Mouse (Mus musculus) embryonic facial prominence, embryonic 13.5 days (tissue): ENCODE results near the gene Zfp804a. TPM values are rescaled to one million over a fixed set of nuclear protein-coding genes. Genes with fewer than 3 reads are reported as not detected.
A peak's percentile ranks its signal among the peaks of the same experiment; 100 is the strongest.

Source experiments
- ATAC-seq: fragments of 200-750 bp; cut with Nextera tagmentation; 2 replicates; pipeline ENCODE4 v1.8.0; 2017; ENCODE audit warnings: low read depth; ENCODE audit not compliant: insufficient number of reproducible peaks, insufficient read depth, low FRiP score, low TSS enrichment
- H3K27ac ChIP-seq: fragments of 300-500 bp; sonication (generic); 2 replicates; pipeline ENCODE4 v1.5.1; 2015; ENCODE audit warnings: moderate library complexity, mild to moderate bottlenecking, inconsistent platforms
- H3K27me3 ChIP-seq: fragments of 300-500 bp; sonication (generic); 2 replicates; pipeline ENCODE4 v1.6.1; 2015; ENCODE audit warnings: mild to moderate bottlenecking, inconsistent platforms
- H3K36me3 ChIP-seq: fragments of 300-500 bp; sonication (generic); 2 replicates; pipeline ENCODE4 v1.6.1; 2015; ENCODE audit warnings: mild to moderate bottlenecking, inconsistent platforms
- H3K4me1 ChIP-seq: fragments of 300-500 bp; sonication (generic); 2 replicates; pipeline ENCODE4 v1.6.1; 2015; ENCODE audit warnings: inconsistent platforms
- H3K4me2 ChIP-seq: fragments of 300-500 bp; sonication (generic); 2 replicates; pipeline ENCODE4 v1.6.1; 2015; ENCODE audit warnings: moderate library complexity, mild to moderate bottlenecking, inconsistent platforms
- H3K4me3 ChIP-seq: fragments of 300-500 bp; sonication (generic); 2 replicates; pipeline ENCODE4 v1.5.1; 2015; ENCODE audit warnings: mild to moderate bottlenecking, inconsistent platforms
- H3K9ac ChIP-seq: fragments of 300-500 bp; sonication (generic); 2 replicates; pipeline ENCODE4 v1.6.1; 2015; ENCODE audit warnings: mild to moderate bottlenecking, inconsistent platforms
- H3K9me3 ChIP-seq: fragments of 300-500 bp; sonication (generic); 2 replicates; pipeline ENCODE4 v1.6.1; 2016; ENCODE audit warnings: inconsistent platforms
- WGBS: fragments of 180-500 bp; shearing (Covaris S2); methylation state at CpG from one replicate; pipeline ENCODE4 v1.1.7; 2015; ENCODE audit warnings: mixed read lengths; 5-methylcytosine and 5-hydroxymethylcytosine counted together
- polyA plus RNA-seq: library from polyadenylated mRNA; unstranded; fragments of >200 nt; fragmentation: Nextera tagmentation; extraction: Ambion mirVana; gene quantifications from 2 replicates; pipeline ENCODE4 v1.2.1, GENCODE M21; 2015

The Zfp804a gene
- 0.39 and 0.66 TPM in 2 replicates for polyA plus RNA-seq

DNA sequence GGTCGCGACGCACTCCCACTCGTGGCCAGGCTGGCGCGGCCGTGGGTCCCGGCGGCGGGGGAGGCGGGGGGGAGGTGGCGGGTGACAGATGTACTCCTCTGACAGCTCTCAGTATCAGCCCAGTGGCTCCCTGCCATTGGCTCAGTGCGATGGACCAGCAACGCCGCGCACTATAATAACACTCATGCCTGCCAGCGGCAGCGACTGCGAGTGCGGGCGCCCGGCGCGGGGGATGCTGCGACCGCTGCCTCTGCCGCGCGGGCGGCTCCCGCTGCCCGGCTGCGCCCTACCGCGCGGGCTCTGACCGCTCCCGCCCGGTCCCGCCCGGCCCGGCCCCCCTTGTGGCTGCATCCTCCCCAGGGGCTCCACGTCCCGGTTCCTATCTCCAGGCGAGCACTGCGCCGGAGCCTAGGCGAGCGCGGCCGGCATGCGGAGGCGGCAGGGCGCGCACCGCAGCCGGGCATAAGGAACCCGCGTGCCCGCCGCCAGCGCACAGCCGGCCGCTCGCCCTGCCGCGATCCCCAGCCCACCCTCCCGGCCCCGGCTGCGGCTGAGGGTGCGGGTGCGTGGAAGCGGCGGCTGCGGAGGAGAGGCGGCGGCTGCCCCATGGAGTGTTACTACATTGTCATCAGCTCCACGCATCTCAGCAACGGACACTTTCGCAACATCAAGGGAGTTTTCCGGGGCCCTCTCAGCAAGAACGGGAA lies at the start of gene Zfp804a:
Gene Zfp804a (plus strand): TSS at position 38 of the 707 bp plus-strand sequence.
- WGBS, result under 1% methylated on average over 67 of the region's 82 CpGs
- peak within 1 kb of the TSS; percentile 73 for H3K9ac ChIP-seq
- H3K4me2 ChIP-seq, result peak within 1 kb of the TSS; percentile 99
- peak within 1 kb of the TSS; percentile 68 for H3K4me3 ChIP-seq
- H3K9me3 ChIP-seq, result no peaks in the 10 kb centered on the region
- H3K4me1 ChIP-seq, result 0 out of 2 replicates have a peak, but pooled peaks cover 10% of the 10 kb centered on the region
- H3K27ac ChIP-seq, result no peak within 1 kb of the TSS
- peak; percentile 43; the same call in 1 of the 2 replicates for ATAC-seq
- peaks cover 54% of the 10 kb centered on the region for H3K27me3 ChIP-seq
- no peaks in the 10 kb centered on the region for H3K36me3 ChIP-seq

- H3K4me2 ChIP-seq, result no peak overlapping the region
- no peak for ATAC-seq
These were observed 1.4 kb upstream of the Zfp804a start for GRCm38 (mm10) chr2:82051635-82052034.

GRCm38 (mm10) chr2:82052338-82053184 lies 461 bp upstream of the Zfp804a start:
- H3K4me3 ChIP-seq, result peak overlapping the region; percentile 68
- no peak for ATAC-seq
- 2% methylated on average over 34 of the region's 34 CpGs for WGBS
- no peak overlapping the region for H3K27ac ChIP-seq
- no peaks in the 10 kb centered on the region for H3K36me3 ChIP-seq
- H3K27me3 ChIP-seq, result peaks cover 54% of the 10 kb centered on the region
- H3K4me1 ChIP-seq, result 0 out of 2 replicates have a peak, but pooled peaks cover 10% of the 10 kb centered on the region
- peak overlapping the region; percentile 99 for H3K4me2 ChIP-seq
- H3K9ac ChIP-seq, result peak overlapping the region; percentile 73
- H3K9me3 ChIP-seq, result no peaks in the 10 kb centered on the region

More at GRCm38 (mm10) chr2:82051635-82052034, 1.4 kb upstream of the Zfp804a start:
- H3K27me3 ChIP-seq, result peaks cover 54% of the 10 kb centered on the region
- H3K4me1 ChIP-seq, result 0 out of 2 replicates have a peak, but pooled peaks cover 10% of the 10 kb centered on the region
- H3K9me3 ChIP-seq, result no peaks in the 10 kb centered on the region
- no peaks in the 10 kb centered on the region for H3K36me3 ChIP-seq
- H3K4me3 ChIP-seq, result no peak overlapping the region
- H3K9ac ChIP-seq, result no peak overlapping the region
- WGBS, result 67% methylated on average over 4 of the region's 4 CpGs
- no peak overlapping the region for H3K27ac ChIP-seq

GRCm38 (mm10) chr2:82054446-82054845 lies 1.4 kb downstream of the Zfp804a start:
- ATAC-seq, result no peak
- H3K27ac ChIP-seq, result no peak overlapping the region
- WGBS, result 54% methylated on average over 4 of the region's 4 CpGs
- no peaks in the 10 kb centered on the region for H3K36me3 ChIP-seq
- 0 out of 2 replicates have a peak, but pooled peaks cover 10% of the 10 kb centered on the region for H3K4me1 ChIP-seq
- H3K9ac ChIP-seq, result no peak overlapping the region
- H3K27me3 ChIP-seq, result peaks cover 54% of the 10 kb centered on the region
- H3K4me3 ChIP-seq, result peak overlapping the region; percentile 68
- H3K9me3 ChIP-seq, result no peaks in the 10 kb centered on the region
- peak overlapping the region; percentile 99 for H3K4me2 ChIP-seq

DNA sequence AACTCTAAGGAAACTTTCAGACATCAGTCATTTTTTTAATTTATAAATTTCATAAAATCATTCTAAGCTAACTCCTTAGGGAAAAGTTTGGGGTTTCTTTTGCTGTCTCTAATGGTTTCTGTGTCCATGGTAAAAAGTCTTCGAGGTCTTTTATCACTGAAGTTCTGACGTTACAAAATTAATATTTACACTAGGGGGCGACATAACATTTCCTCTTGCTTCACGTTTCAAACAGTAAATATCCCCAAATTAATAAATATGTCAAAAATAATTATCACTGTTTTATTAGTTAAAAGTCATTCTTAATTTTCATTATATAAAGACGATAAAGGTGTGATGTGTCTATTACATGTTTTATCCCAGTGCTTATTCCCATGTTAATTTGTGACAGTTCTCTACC lies 11.6 kb downstream of the Zfp804a start:
- H3K27me3 ChIP-seq, result no peaks in the 10 kb centered on the region
- H3K9ac ChIP-seq, result no peak overlapping the region
- no peaks in the 10 kb centered on the region for H3K4me1 ChIP-seq
- H3K36me3 ChIP-seq, result no peaks in the 10 kb centered on the region
- no peak overlapping the region for H3K4me2 ChIP-seq
- 25% methylated on average over 5 of the region's 5 CpGs for WGBS
- H3K9me3 ChIP-seq, result no peaks in the 10 kb centered on the region
- no peak for ATAC-seq
- H3K27ac ChIP-seq, result no peak overlapping the region
- no peak overlapping the region for H3K4me3 ChIP-seq

- Histone ChIP-seq H3K4me1 (no peaks in the 10 kb centered on the region), H3K36me3 (no peaks in the 10 kb centered on the region), H3K27ac (no peak overlapping the region), H3K4me2 (no peak overlapping the region), H3K9me3 (no peaks in the 10 kb centered on the region), H3K9ac (no peak overlapping the region), H3K27me3 (no peaks in the 10 kb centered on the region), H3K4me3 (no peak overlapping the region)
- 86% methylated on average over 1 of the region's 1 CpGs for WGBS
- ATAC-seq, result no peak
These were observed 14.9 kb downstream of the Zfp804a start for GRCm38 (mm10) chr2:82067912-82068311.

DNA sequence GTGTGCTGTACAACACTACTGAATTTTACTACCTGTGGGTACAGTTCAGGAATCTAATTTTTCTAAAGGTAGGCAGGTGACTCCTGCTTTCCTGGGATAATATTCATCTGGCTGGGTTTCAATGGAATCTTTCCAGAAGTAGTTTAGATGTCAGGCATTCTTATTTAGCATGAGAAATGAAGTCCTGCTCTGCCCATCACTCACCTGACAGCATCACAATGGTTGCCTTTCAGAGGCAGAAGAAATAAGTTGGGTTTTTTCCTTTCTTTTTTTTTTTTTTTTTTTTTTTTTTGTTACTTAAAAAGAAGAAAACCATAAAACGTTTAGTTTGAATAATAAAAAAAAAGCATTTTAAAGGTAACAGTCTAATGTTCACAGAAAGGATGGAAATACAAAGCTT lies 16.1 kb downstream of the Zfp804a start:
- H3K4me3 ChIP-seq, result no peak overlapping the region
- no peak for ATAC-seq
- no peaks in the 10 kb centered on the region for H3K9me3 ChIP-seq
- no peak overlapping the region for H3K27ac ChIP-seq
- H3K4me1 ChIP-seq, result no peaks in the 10 kb centered on the region
- no peak overlapping the region for H3K4me2 ChIP-seq
- no peaks in the 10 kb centered on the region for H3K36me3 ChIP-seq
- H3K27me3 ChIP-seq, result no peaks in the 10 kb centered on the region
- no peak overlapping the region for H3K9ac ChIP-seq
- 54% methylated on average over 1 of the region's 1 CpGs for WGBS

GRCm38 (mm10) chr2:82076883-82077282 lies 23.9 kb downstream of the Zfp804a start:
- Histone ChIP-seq H3K4me1 (no peaks in the 10 kb centered on the region), H3K36me3 (no peaks in the 10 kb centered on the region), H3K27ac (no peak overlapping the region), H3K27me3 (no peaks in the 10 kb centered on the region), H3K4me2 (no peak overlapping the region), H3K4me3 (no peak overlapping the region), H3K9ac (no peak overlapping the region), H3K9me3 (no peaks in the 10 kb centered on the region)
- 92% methylated on average over 3 of the region's 3 CpGs for WGBS
- no peak for ATAC-seq

- Histone ChIP-seq H3K36me3 (no peaks in the 10 kb centered on the region), H3K4me3 (no peak overlapping the region), H3K9ac (no peak overlapping the region), H3K27ac (no peak overlapping the region), H3K9me3 (no peaks in the 10 kb centered on the region), H3K4me2 (no peak overlapping the region), H3K27me3 (no peaks in the 10 kb centered on the region), H3K4me1 (no peaks in the 10 kb centered on the region)
- 86% methylated on average over 6 of the region's 6 CpGs for WGBS
- no peak for ATAC-seq
These were observed 25.4 kb downstream of the Zfp804a start for GRCm38 (mm10) chr2:82078287-82078994.

DNA sequence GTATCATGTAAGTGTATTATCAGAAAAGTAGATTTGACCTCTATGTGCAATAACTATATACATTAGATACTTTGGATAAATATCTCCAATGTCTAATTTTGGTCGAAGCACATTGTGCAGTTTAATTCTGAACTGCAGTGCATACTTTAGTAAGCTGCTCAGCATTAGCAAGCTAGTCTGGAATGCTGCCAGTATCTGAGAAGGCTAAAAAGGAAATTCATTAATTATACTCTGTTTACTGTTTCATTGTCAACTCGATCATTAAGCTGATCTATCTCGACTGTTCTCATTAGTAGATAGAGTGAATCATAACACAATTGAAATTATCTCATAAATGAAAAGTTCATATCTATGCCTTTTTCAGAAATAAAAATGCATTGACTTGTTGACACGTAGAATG lies 27.7 kb downstream of the Zfp804a start:
- Histone ChIP-seq H3K36me3 (no peaks in the 10 kb centered on the region), H3K4me3 (no peak overlapping the region), H3K4me2 (no peak overlapping the region), H3K9ac (no peak overlapping the region), H3K27ac (no peak overlapping the region), H3K9me3 (no peaks in the 10 kb centered on the region), H3K4me1 (no peaks in the 10 kb centered on the region), H3K27me3 (no peaks in the 10 kb centered on the region)
- WGBS, result 67% methylated on average over 4 of the region's 4 CpGs
- no peak for ATAC-seq

- ATAC-seq, result no peak
- Histone ChIP-seq H3K9me3 (no peaks in the 10 kb centered on the region), H3K36me3 (no peaks in the 10 kb centered on the region), H3K4me2 (no peak overlapping the region), H3K27ac (no peak overlapping the region), H3K4me3 (no peak overlapping the region), H3K9ac (no peak overlapping the region), H3K4me1 (no peaks in the 10 kb centered on the region), H3K27me3 (no peaks in the 10 kb centered on the region)
- WGBS, result 65% methylated on average over 1 of the region's 1 CpGs
These were observed 60.1 kb downstream of the Zfp804a start for GRCm38 (mm10) chr2:82113148-82113547.
